ENCODE assay signal across 9 mouse cellular contexts in genomic region chr11:69665961-69666664, GRCm38 (mm10). TPM values are rescaled to one million over a fixed set of nuclear protein-coding genes. Genes with fewer than 3 reads are reported as not detected.
DNase-seq lines count a peak whose midpoint lies in the region; ATAC-seq and TF ChIP-seq lines count a peak whose summit lies in the region.
"Had no signal": no experiment of that assay in that cellular context is flagged by ENCODE, and none has a peak within 500 bp of the region (broad histone marks: within the 10 kb centered on the region; RNA-seq: fewer than 3 reads in every experiment).

Cd68 (minus strand) TSS chr11:69666153.

- H3K4me1 ChIP-seq in heart, adult 2 months (ENCODE audit: control insufficient read depth, insufficient read depth, low read length), result peaks cover 10% of the 10 kb centered on the region
- peaks cover 34% of the 10 kb centered on the region for H3K4me1 ChIP-seq in liver, postnatal 0 days (ENCODE audit: insufficient read depth)

- H3K9ac ChIP-seq in heart, adult 2 months (ENCODE audit: low read depth, low read length), result no peak within 1 kb of the TSS
- no peak within 1 kb of the TSS; the same call in 1 of the 2 replicates for H3K9ac ChIP-seq in liver, postnatal 0 days (replicated peaks)
- H3K9ac ChIP-seq: neural tube, embryonic 13.5 days had no signal

- TF ChIP-seq CTCF in heart, adult 2 months (IDR thresholded peaks at IDR 0.05), result no peak
- no peak for TF ChIP-seq CTCF in liver, postnatal 0 days (IDR thresholded peaks at IDR 0.05; ENCODE audit: low read depth)

- no peak for TF ChIP-seq EP300 in heart, adult 2 months (IDR thresholded peaks at IDR 0.05; ENCODE audit: insufficient read depth, low read depth, low read length)
- TF ChIP-seq EP300 in liver, postnatal 0 days (IDR thresholded peaks at IDR 0.05; ENCODE audit: low read depth), result peak; percentile 55

- H3K36me3 ChIP-seq in heart, adult 2 months (ENCODE audit: control insufficient read depth, insufficient read depth, low read length), result peaks cover 17% of the 10 kb centered on the region
- peaks cover 55% of the 10 kb centered on the region for H3K36me3 ChIP-seq in liver, postnatal 0 days (replicated peaks; ENCODE audit: insufficient read depth, low read length)

- WGBS in heart, adult 2 months, result 49% methylated on average over 7 of the region's 7 CpGs
- WGBS in liver, postnatal 0 days (ENCODE audit: insufficient replicate concordance), result 32% methylated on average over 7 of the region's 7 CpGs

- no peaks in the 10 kb centered on the region for H3K27me3 ChIP-seq in heart, adult 2 months (ENCODE audit: control insufficient read depth, insufficient read depth, low read length)
- H3K27me3 ChIP-seq in liver, postnatal 0 days (ENCODE audit: insufficient read depth, low read length), result no peaks in the 10 kb centered on the region
- H3K27me3 ChIP-seq: neural tube, embryonic 13.5 days had no signal

- no peak within 1 kb of the TSS for H3K4me3 ChIP-seq in heart, adult 2 months
- no peak within 1 kb of the TSS for H3K4me3 ChIP-seq in liver, postnatal 0 days (ENCODE audit: low read depth, low read length)
- H3K4me3 ChIP-seq: neural tube, embryonic 13.5 days had no signal

- peak; percentile 88 for DNase-seq in 3T3-L1 (ENCODE audit: low read depth, low spot score)
- peak; percentile 79 for DNase-seq in CD4-positive helper T cell, adult 2 months (ENCODE audit: low read depth, low spot score)
- peak; percentile 76 for DNase-seq in c-Kit-positive CD71-positive TER-119-negative erythroid progenitor cells, embryonic 14.5 days (ENCODE audit: low read depth)
- peak in 1 of 2 experiments; percentile 71 for DNase-seq in heart, adult 2 months
- peak; percentile 55 to 63 for DNase-seq in kidney, postnatal 4 days
- peak; percentile 73 for DNase-seq in liver, postnatal 0 days
- peak; percentile 69 for DNase-seq in right cerebral cortex, postnatal 25 days
- DNase-seq in cerebellum, adult 11-12 months, result no peak

- intact Hi-C loops in heart, adult 2 months (cut with DNase I), result no loop called here

- peak; percentile 11 for ATAC-seq in liver, postnatal 0 days

- TF ChIP-seq POLR2A in heart, adult 2 months (IDR thresholded peaks at IDR 0.05; ENCODE audit: insufficient read depth, low read depth, low read length), result 0 out of 2 replicates have a peak, but pooled peaks have one; percentile 44

- H3K4me2 ChIP-seq in liver, postnatal 0 days (ENCODE audit: low read depth, low read length), result peak within 1 kb of the TSS; percentile 14
- H3K4me2 ChIP-seq: neural tube, embryonic 13.5 days had no signal

- no peaks in the 10 kb centered on the region for H3K9me3 ChIP-seq in liver, postnatal 0 days (ENCODE audit: low read length)
- H3K9me3 ChIP-seq: neural tube, embryonic 13.5 days had no signal

- no peak within 1 kb of the TSS; the same call in 1 of the 2 replicates for H3K27ac ChIP-seq in heart, adult 2 months
- peak within 1 kb of the TSS; percentile 97 for H3K27ac ChIP-seq in liver, postnatal 0 days (ENCODE audit: low read depth)
- H3K27ac ChIP-seq: neural tube, embryonic 13.5 days had no signal

- H3K79me2 ChIP-seq in heart, adult 2 months (replicated peaks; ENCODE audit: control insufficient read depth, insufficient read depth, low read length), result no peaks in the 10 kb centered on the region

RNA-seq across cellular contexts. Expression of gene Cd68, which starts in this region (rescaled TPM):
- total RNA-seq in heart, adult 2 months (2021), result 1 to 10 TPM; 7.4 to 7.6 TPM
- 7.0 and 14.8 TPM in 2 replicates for polyA plus RNA-seq in heart, adult 2 months (2012; rRNA removed)
- 30.1 and 32.5 TPM in 2 replicates for polyA plus RNA-seq in liver, postnatal 0 days (2015; fragmentation: Nextera tagmentation; extraction: Ambion mirVana)
